Mouse (Mus musculus) CH12.LX (cell line): ENCODE measurements around the gene Eef2k. TPM values are rescaled to one million over a fixed set of nuclear protein-coding genes. Genes with fewer than 3 reads are reported as not detected.

Experiments
- DNase-seq: peaks from one replicate; pipeline ENCODE4 v3.0.0-alpha.2; 2013; ENCODE audit errors: extremely low read depth
- H3K27ac ChIP-seq: 2 replicates; pipeline ENCODE4 v1.5.1; 2012; ENCODE audit warnings: low read depth, mild to moderate bottlenecking, control low read depth, moderate library complexity; ENCODE audit not compliant: insufficient read depth
- H3K27me3 ChIP-seq: replicated peaks from 2 replicates; pipeline ENCODE3; 2012; ENCODE audit warnings: inconsistent platforms
- H3K36me3 ChIP-seq, 2 experiments: replicated peaks in 1 of 2; 2 replicates each; pipeline versions ENCODE3 to v1.6.1; 2012; ENCODE audit warnings: inconsistent platforms in 1 of 2, low read length in 1 of 2, mild to moderate bottlenecking in 1 of 2, mixed read lengths in 1 of 2, moderate library complexity in 1 of 2; ENCODE audit not compliant: control insufficient read depth in 1 of 2, insufficient read depth in 1 of 2
- H3K4me1 ChIP-seq, 2 experiments: 2 replicates each; pipeline ENCODE4 v1.6.1; 2012; ENCODE audit warnings: inconsistent platforms in 1 of 2, moderate library complexity in 1 of 2; ENCODE audit not compliant: insufficient read depth in 2 of 2, control insufficient read depth in 1 of 2
- H3K4me2 ChIP-seq: 2 replicates; pipeline ENCODE4 v1.6.1; 2012; ENCODE audit warnings: low read depth, mild to moderate bottlenecking, control low read depth; ENCODE audit not compliant: poor library complexity, insufficient read depth, severe bottlenecking
- H3K4me3 ChIP-seq, 3 experiments: fragments of 150-350 bp in 1 of 3; sonication (generic) in 1 of 3; replicated peaks in 1 of 3; 2 replicates each; pipeline versions ENCODE3 to v1.5.1; 2011 to 2012; ENCODE audit warnings: low read depth in 2 of 3, low read length in 2 of 3, mild to moderate bottlenecking in 2 of 3, moderate library complexity in 2 of 3, control low read depth in 1 of 3, improper control_type of control experiment in 1 of 3, inconsistent platforms in 1 of 3, mixed read lengths in 1 of 3; ENCODE audit not compliant: poor library complexity in 1 of 3
- H3K79me2 ChIP-seq: replicated peaks from 2 replicates; pipeline ENCODE4 v1.6.1; 2012; ENCODE audit warnings: mild to moderate bottlenecking, moderate library complexity; ENCODE audit not compliant: control insufficient read depth, poor library complexity, insufficient read depth, severe bottlenecking; ENCODE audit errors: extremely low read depth
- H3K9ac ChIP-seq: 2 replicates; pipeline ENCODE4 v1.6.1; 2012; ENCODE audit warnings: low read depth, mild to moderate bottlenecking, control low read depth, moderate library complexity; ENCODE audit not compliant: insufficient read depth
- H3K9me3 ChIP-seq: replicated peaks from 2 replicates; pipeline ENCODE3; 2012; ENCODE audit warnings: low read length, inconsistent platforms, mixed read lengths
- BHLHE40 ChIP-seq: IDR thresholded peaks from 2 replicates; pipeline ENCODE4 v1.6.1; 2011; ENCODE audit warnings: mild to moderate bottlenecking, low read depth, low read length, improper control_type of control experiment
- EP300 ChIP-seq: IDR thresholded peaks from 2 replicates; pipeline ENCODE4 v1.6.1; 2011; ENCODE audit warnings: low read length, improper control_type of control experiment
- HCFC1 ChIP-seq: IDR thresholded peaks from 2 replicates; pipeline ENCODE4 v1.6.1; 2012; ENCODE audit warnings: low read depth, mild to moderate bottlenecking, inconsistent platforms, low read length, improper control_type of control experiment
- JUN ChIP-seq: IDR thresholded peaks from 2 replicates; pipeline ENCODE4 v1.6.1; 2011; ENCODE audit warnings: low read depth, mild to moderate bottlenecking, low read length, improper control_type of control experiment, moderate library complexity; ENCODE audit not compliant: insufficient read depth
- MAFK ChIP-seq: IDR thresholded peaks from 2 replicates; pipeline ENCODE4 v1.6.1; 2011; ENCODE audit warnings: low read length, improper control_type of control experiment; ENCODE audit not compliant: insufficient replicate concordance
- MYC ChIP-seq: IDR thresholded peaks from 2 replicates; pipeline ENCODE4 v1.6.1; 2011; ENCODE audit warnings: low read depth, mild to moderate bottlenecking, improper control_type of control experiment, low read length
- NELFE ChIP-seq: IDR thresholded peaks from 2 replicates; pipeline ENCODE4 v1.6.1; 2011; ENCODE audit warnings: low read depth, low read length, improper control_type of control experiment
- RAD21 ChIP-seq: IDR thresholded peaks from 2 replicates; pipeline ENCODE4 v1.6.1; 2011; ENCODE audit warnings: low read depth, mild to moderate bottlenecking, low read length, improper control_type of control experiment, moderate library complexity
- RCOR1 ChIP-seq: conservative IDR thresholded peaks from 2 replicates; pipeline ENCODE4 v1.6.1; 2012; ENCODE audit warnings: low read depth, mild to moderate bottlenecking, inconsistent platforms, low read length, improper control_type of control experiment
- SIN3A ChIP-seq: IDR thresholded peaks from 2 replicates; pipeline ENCODE4 v1.6.1; 2012; ENCODE audit warnings: low read length, improper control_type of control experiment, inconsistent platforms
- SMC3 ChIP-seq: IDR thresholded peaks from 2 replicates; pipeline ENCODE4 v1.6.1; 2011; ENCODE audit warnings: low read depth, low read length, improper control_type of control experiment
- UBTF ChIP-seq: IDR thresholded peaks from 2 replicates; pipeline ENCODE4 v1.6.1; 2012; ENCODE audit warnings: low read depth, mild to moderate bottlenecking, inconsistent platforms, low read length, improper control_type of control experiment, moderate library complexity
- USF2 ChIP-seq: conservative IDR thresholded peaks from 2 replicates; pipeline ENCODE4 v1.6.1; 2011; ENCODE audit warnings: low read depth, low read length, improper control_type of control experiment
- ZC3H11A ChIP-seq: IDR thresholded peaks from 2 replicates; pipeline ENCODE4 v1.6.1; 2012; ENCODE audit warnings: low read depth, mild to moderate bottlenecking, inconsistent platforms, low read length, improper control_type of control experiment
- ZMIZ1 ChIP-seq: IDR thresholded peaks from 2 replicates; pipeline ENCODE4 v1.6.1; 2012; ENCODE audit warnings: low read depth, mild to moderate bottlenecking, inconsistent platforms, low read length, improper control_type of control experiment
- ZNF384 ChIP-seq: IDR thresholded peaks from 2 replicates; pipeline ENCODE4 v1.6.1; 2012; ENCODE audit warnings: low read depth, low read length, improper control_type of control experiment, inconsistent platforms
- dilution Hi-C: fragments of 300-500 bp; cut with MboI; formaldehyde crosslinking; loops from 2 replicates; pipeline ENCODE4 v1.14.3; 2020; ENCODE audit warnings: low sequenced_read_pairs; ENCODE audit not compliant: extremely low pct_unique_long_range_greater_than_20kb, extremely low pct_ligation_motif_present
- in situ Hi-C: fragments of 300-500 bp; cut with MboI; formaldehyde crosslinking; loops from 3 replicates; pipeline ENCODE4 v1.14.3; 2019; ENCODE audit warnings: low sequenced_read_pairs, low pct_ligation_motif_present, low pct_unique_long_range_greater_than_20kb, mixed read lengths
- polyA plus RNA-seq: library from polyadenylated mRNA; unstranded; fragments of >175 nt; gene quantifications from 2 replicates; pipeline ENCODE4 v1.2.1, GENCODE M21; 2012; ENCODE audit warnings: low read depth; ENCODE audit not compliant: insufficient read length
- total RNA-seq, 2 experiments: library from RNA; depleted of rRNA; stranded (reverse); fragments of 300-350 nt in 1 of 2; fragments of >200 nt in 1 of 2; gene quantifications; 2 replicates each; pipeline ENCODE4 v1.2.3; 2012 to 2014

The Eef2k gene
- total and polyA plus RNA-seq, 3 experiments: 5.5 to 13.9 (median 13.7) TPM

DNA sequence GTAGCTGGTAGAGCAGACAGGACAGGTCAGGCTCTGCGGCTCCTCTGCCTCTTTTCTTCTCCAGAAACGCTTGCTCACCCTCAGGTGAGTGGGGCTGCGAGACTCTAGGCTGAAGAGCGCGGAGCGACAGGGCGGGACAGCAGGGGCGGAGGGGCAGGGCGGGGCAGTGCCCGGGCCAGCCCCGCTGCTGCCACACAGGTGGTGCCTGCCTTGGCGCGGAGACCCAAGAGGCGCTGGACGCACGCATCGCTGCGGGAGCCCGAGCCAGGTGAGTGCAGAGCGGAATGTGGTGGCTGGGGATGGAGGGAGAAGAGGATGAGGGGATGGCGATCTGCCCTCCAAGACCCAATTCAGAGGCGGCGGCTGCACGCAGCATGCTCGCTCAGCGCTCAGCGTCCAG lies 32.9 kb upstream of the Eef2k start:
- H3K27ac ChIP-seq: no peak overlapping the region
- H3K9ac ChIP-seq: no peak overlapping the region
- no peaks in the 10 kb centered on the region for H3K27me3 ChIP-seq
- H3K36me3 ChIP-seq: no peaks in the 10 kb centered on the region
- DNase-seq: no peak
- H3K4me2 ChIP-seq: no peak overlapping the region
- H3K4me3 ChIP-seq: no peak overlapping the region
- no peaks in the 10 kb centered on the region for H3K79me2 ChIP-seq
- H3K4me1 ChIP-seq: peaks cover 0 to 4% of the 10 kb centered on the region in 2 experiments; a peak in 1 of 4 replicates
- dilution Hi-C loops (no loop called here), in situ Hi-C loops (no loop called here)
- TF ChIP-seq USF2 (no peak), EP300 (no peak), SMC3 (no peak), UBTF (no peak), HCFC1 (no peak), RAD21 (no peak), MAFK (no peak), NELFE (no peak), ZMIZ1 (no peak), JUN (no peak), BHLHE40 (no peak)
- H3K9me3 ChIP-seq: no peaks in the 10 kb centered on the region

DNA sequence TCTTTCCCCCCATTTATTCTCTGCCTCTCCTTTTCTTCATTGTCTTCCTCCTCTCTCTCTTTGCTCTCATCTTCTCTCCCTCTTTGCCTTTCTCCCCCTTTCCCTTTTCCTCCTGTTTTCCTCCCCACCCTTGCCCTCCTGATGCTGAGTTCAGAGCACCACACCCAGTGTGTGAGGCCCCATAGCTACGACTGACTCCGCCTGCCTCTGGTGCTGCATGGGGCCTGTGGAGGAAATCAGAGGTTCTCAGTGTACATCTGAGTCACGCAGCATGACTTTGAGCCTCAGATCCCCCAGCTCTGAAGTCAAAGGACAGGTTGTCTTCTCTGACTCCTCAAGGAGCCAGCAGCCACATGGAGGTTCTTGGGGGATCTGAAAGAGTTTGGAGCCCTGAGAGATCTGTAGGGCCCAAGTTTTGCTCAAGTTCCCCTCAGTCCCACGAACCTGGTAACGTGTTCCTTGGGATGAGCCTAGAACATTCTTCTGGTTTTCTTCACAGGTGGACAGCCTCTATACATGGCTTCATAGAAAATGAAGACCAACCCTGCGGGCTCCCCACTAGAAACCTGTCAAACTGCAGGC lies 30.7 kb upstream of the Eef2k start, which contains the start of gene Gm5737:
Gm5737 (plus strand) TSS at position 532 of the 582 bp plus-strand sequence.
- no peak within 1 kb of the TSS for H3K4me3 ChIP-seq
- in situ Hi-C loops (no loop called here), dilution Hi-C loops (no loop called here)
- H3K27me3 ChIP-seq: no peaks in the 10 kb centered on the region
- H3K79me2 ChIP-seq: no peaks in the 10 kb centered on the region
- no peak within 1 kb of the TSS for H3K27ac ChIP-seq
- no peak for DNase-seq
- no peaks in the 10 kb centered on the region for H3K9me3 ChIP-seq
- TF ChIP-seq MAFK (no peak), MYC (no peak), EP300 (no peak), ZMIZ1 (no peak), USF2 (no peak), ZC3H11A (no peak), RCOR1 (no peak), SIN3A (no peak), BHLHE40 (no peak), ZNF384 (no peak)
- peaks cover 0 to 4% of the 10 kb centered on the region in 2 experiments; a peak in 1 of 4 replicates for H3K4me1 ChIP-seq
- no peaks in the 10 kb centered on the region for H3K36me3 ChIP-seq
- no peak within 1 kb of the TSS for H3K9ac ChIP-seq
- H3K4me2 ChIP-seq: no peak within 1 kb of the TSS
